Mouse (Mus musculus) heart, embryonic 11.5 days (tissue): ENCODE results near the gene Ccdc33. TPM values are rescaled to one million over a fixed set of nuclear protein-coding genes. Genes with fewer than 3 reads are reported as not detected.

Experiments used
- ATAC-seq: fragments of 200-750 bp; cut with Nextera tagmentation; replicated peaks from 2 replicates; pipeline ENCODE4 v1.8.0; 2017; ENCODE audit warnings: moderate library complexity; ENCODE audit not compliant: insufficient number of reproducible peaks, low FRiP score, low TSS enrichment
- H3K27ac ChIP-seq: fragments of 300-500 bp; sonication (generic); 2 replicates; pipeline ENCODE4 v1.5.1; 2014; ENCODE audit warnings: mild to moderate bottlenecking, low read depth, low read length
- H3K27me3 ChIP-seq: fragments of 300-500 bp; sonication (generic); 2 replicates; pipeline ENCODE4 v1.6.1; 2014; ENCODE audit warnings: mild to moderate bottlenecking, low read length, mixed read lengths; ENCODE audit not compliant: control insufficient read depth, insufficient read depth
- H3K36me3 ChIP-seq: fragments of 300-500 bp; sonication (generic); 2 replicates; pipeline ENCODE4 v1.6.1; 2014; ENCODE audit warnings: mild to moderate bottlenecking, low read length, moderate library complexity, mixed read lengths; ENCODE audit not compliant: control insufficient read depth, insufficient read depth
- H3K4me1 ChIP-seq: fragments of 300-500 bp; sonication (generic); 2 replicates; pipeline ENCODE4 v1.6.1; 2014; ENCODE audit warnings: low read length; ENCODE audit not compliant: control insufficient read depth, insufficient read depth
- H3K4me2 ChIP-seq: fragments of 300-500 bp; sonication (generic); 2 replicates; pipeline ENCODE4 v1.6.1; 2014; ENCODE audit warnings: mild to moderate bottlenecking, moderate library complexity
- H3K4me3 ChIP-seq: fragments of 300-500 bp; sonication (generic); 2 replicates; pipeline ENCODE4 v1.5.1; 2014; ENCODE audit warnings: low read depth, low read length
- H3K9ac ChIP-seq: fragments of 300-500 bp; sonication (generic); 2 replicates; pipeline ENCODE4 v1.6.1; 2014; ENCODE audit warnings: mild to moderate bottlenecking, low read depth, low read length, moderate library complexity
- H3K9me3 ChIP-seq: fragments of 300-500 bp; sonication (generic); replicated peaks from 2 replicates; pipeline ENCODE4 v1.6.1; 2016; ENCODE audit warnings: low read length; ENCODE audit not compliant: control insufficient read depth
- whole genome bisulfite sequencing: fragments of 180-500 bp; shearing (Covaris S2); extraction: QIAGEN DNeasy Blood & Tissue Kit; methylation state at CpG from one replicate; pipeline ENCODE4 v1.1.7; 2014; ENCODE audit not compliant: insufficient replicate concordance; 5-methylcytosine and 5-hydroxymethylcytosine counted together
- polyA plus RNA-seq: library from polyadenylated mRNA; unstranded; fragments of >200 nt; fragmentation: Nextera tagmentation; extraction: Ambion mirVana; gene quantifications from 2 replicates; pipeline ENCODE4 v1.2.1, GENCODE M21; 2014

The Ccdc33 gene
- polyA plus RNA-seq, 1 experiment from 2014 or later = not detected

GRCm38 (mm10) chr9:57978858-57979257, 139.8 kb downstream of the Ccdc33 start:
- no peaks in the 10 kb centered on the region for H3K4me1 ChIP-seq
- no peak for ATAC-seq
- no peak overlapping the region for H3K27ac ChIP-seq
- no peak overlapping the region for H3K9ac ChIP-seq
- H3K36me3 ChIP-seq = no peaks in the 10 kb centered on the region
- 0 out of 2 replicates have a peak, but pooled peaks cover 5% of the 10 kb centered on the region for H3K27me3 ChIP-seq
- H3K4me3 ChIP-seq = no peak overlapping the region
- 35% methylated on average over 3 of the region's 3 CpGs for WGBS
- H3K4me2 ChIP-seq = no peak overlapping the region
- no peaks in the 10 kb centered on the region for H3K9me3 ChIP-seq

Other genes with a start within 250 kb of the Ccdc33 start
- 97.7 and 106 TPM in 2 replicates for gene Ubl7, start 207.8 kb downstream of the Ccdc33 start, polyA plus RNA-seq
- 0.17 and 0.18 TPM in 2 replicates for gene Sema7a, start 178.7 kb downstream of the Ccdc33 start, polyA plus RNA-seq
- not detected in 2 replicates for gene Cyp11a1, start 112.4 kb downstream of the Ccdc33 start, polyA plus RNA-seq
- gene Stra6, start 55.0 kb downstream of the Ccdc33 start, polyA plus RNA-seq = 3.4 and 4.0 TPM in 2 replicates
- 5.5 and 6.2 TPM in 2 replicates for gene Islr, start 85.5 kb upstream of the Ccdc33 start, polyA plus RNA-seq
- 0.19 and 0.27 TPM in 2 replicates for gene Islr2, start 85.5 kb upstream of the Ccdc33 start, polyA plus RNA-seq
- 13.5 and 15.5 TPM in 2 replicates for gene Pml, start 131.0 kb upstream of the Ccdc33 start, polyA plus RNA-seq
- gene Stoml1, start 134.3 kb upstream of the Ccdc33 start, polyA plus RNA-seq = 19.4 and 22.2 TPM in 2 replicates
- gene Loxl1, start 194.4 kb upstream of the Ccdc33 start, polyA plus RNA-seq = 36.8 and 37.8 TPM in 2 replicates